Mouse (Mus musculus) cerebellum, postnatal 14 days (tissue): ENCODE data around the gene Poc1a.

Experiments
- DNase-seq, 2 experiments: peaks; one replicate each; pipeline ENCODE4 v3.0.0; 2021; ENCODE audit warnings: mixed read lengths in 2 of 2

Gene Poc1a

GRCm38 (mm10) chr9:106339730-106340129 is 58.9 kb downstream of the Poc1a start:
- DNase-seq, result no peak

- no peak for DNase-seq
Observed at GRCm38 (mm10) chr9:106340501-106341312, 59.8 kb downstream of the Poc1a start.

GRCm38 (mm10) chr9:106341313-106341686 is 60.4 kb downstream of the Poc1a start:
- DNase-seq, result no peak

- no peak for DNase-seq
Observed at GRCm38 (mm10) chr9:106342573-106342972, 61.7 kb downstream of the Poc1a start.

- peak; percentile 41 to 57 for DNase-seq
Observed at GRCm38 (mm10) chr9:106345167-106345566, 64.3 kb downstream of the Poc1a start.

GRCm38 (mm10) chr9:106345630-106346029 is 64.8 kb downstream of the Poc1a start:
- no peak for DNase-seq

- no peak for DNase-seq
Observed at GRCm38 (mm10) chr9:106348281-106348680, 67.4 kb downstream of the Poc1a start.

GRCm38 (mm10) chr9:106349075-106349474 is 68.2 kb downstream of the Poc1a start:
- peak; percentile 49 to 76 for DNase-seq

- DNase-seq, result no peak
Observed at GRCm38 (mm10) chr9:106351178-106351577, 70.3 kb downstream of the Poc1a start.

GRCm38 (mm10) chr9:106353779-106354178 is 72.9 kb downstream of the Poc1a start:
- no peak for DNase-seq

- DNase-seq, result no peak
Observed at GRCm38 (mm10) chr9:106354810-106355209, 73.9 kb downstream of the Poc1a start.

- DNase-seq, result no peak
Observed at GRCm38 (mm10) chr9:106355217-106355974, 74.5 kb downstream of the Poc1a start.

- no peak for DNase-seq
Observed at GRCm38 (mm10) chr9:106355975-106356286, 75.1 kb downstream of the Poc1a start.

GRCm38 (mm10) chr9:106356323-106356844 is 75.5 kb downstream of the Poc1a start:
- DNase-seq, result no peak

GRCm38 (mm10) chr9:106357167-106357566 is 76.3 kb downstream of the Poc1a start:
- no peak for DNase-seq

GRCm38 (mm10) chr9:106359297-106359696 is 78.4 kb downstream of the Poc1a start:
- no peak for DNase-seq

- DNase-seq, result no peak
Observed at GRCm38 (mm10) chr9:106361140-106361539, 80.3 kb downstream of the Poc1a start.

- DNase-seq, result no peak
Observed at GRCm38 (mm10) chr9:106365333-106365732, 84.5 kb downstream of the Poc1a start.

GRCm38 (mm10) chr9:106366188-106366587 is 85.3 kb downstream of the Poc1a start:
- DNase-seq, result no peak

GRCm38 (mm10) chr9:106367001-106367400 is 86.1 kb downstream of the Poc1a start:
- DNase-seq, result no peak

- DNase-seq, result peak; percentile 97 to 98
Observed at GRCm38 (mm10) chr9:106367592-106368111, 86.8 kb downstream of the Poc1a start.

- DNase-seq, result peak; percentile 85 to 90
Observed at GRCm38 (mm10) chr9:106368112-106368717, 87.4 kb downstream of the Poc1a start, which contains the start of gene Dusp7. Gene Dusp7 (plus strand): TSS chr9:106368632.

- peak; percentile 89 to 91 for DNase-seq
Observed at GRCm38 (mm10) chr9:106368831-106369501, 88.1 kb downstream of the Poc1a start.
